Mouse (Mus musculus): ENCODE measurements around the gene Kdm4b. TPM values are rescaled to one million over a fixed set of nuclear protein-coding genes. Genes with fewer than 3 reads are reported as not detected.
A peak's percentile ranks its signal among the peaks of the same experiment; 100 is the strongest.

The Kdm4b gene
- total RNA-seq, 2 experiments from 2014 or later, result 59.1 to 64.7 TPM

GRCm38 (mm10) chr17:56425584-56425914 lies 99.7 kb downstream of the Kdm4b start:
- peak; percentile 82 to 84 for DNase-seq (ENCODE audit: low spot score in 2 of 2)

DNA sequence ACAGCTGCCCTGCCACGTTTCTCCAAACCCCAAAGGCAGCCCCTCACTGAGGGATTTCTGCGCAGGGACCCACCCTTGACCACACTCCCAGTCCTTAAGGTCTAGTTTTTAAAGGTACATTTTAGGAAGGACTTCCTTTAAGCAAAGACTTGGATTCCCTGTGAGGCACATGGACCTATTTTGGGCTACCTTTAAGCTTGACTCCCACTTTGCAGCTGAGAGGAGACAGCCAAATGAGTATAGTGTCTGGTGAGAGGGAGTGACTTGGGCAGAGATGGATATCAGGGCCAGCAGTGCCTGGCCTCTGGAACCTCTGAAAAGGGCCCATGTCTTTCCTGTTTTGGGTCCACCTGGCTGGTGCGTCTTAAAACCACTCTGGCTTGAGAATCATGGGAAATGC lies 100.1 kb downstream of the Kdm4b start:
- DNase-seq (ENCODE audit: low spot score in 2 of 2), result no peak

GRCm38 (mm10) chr17:56427857-56428256 lies 102.0 kb downstream of the Kdm4b start:
- peak; percentile 40 to 70 for DNase-seq (ENCODE audit: low spot score in 2 of 2)

DNA sequence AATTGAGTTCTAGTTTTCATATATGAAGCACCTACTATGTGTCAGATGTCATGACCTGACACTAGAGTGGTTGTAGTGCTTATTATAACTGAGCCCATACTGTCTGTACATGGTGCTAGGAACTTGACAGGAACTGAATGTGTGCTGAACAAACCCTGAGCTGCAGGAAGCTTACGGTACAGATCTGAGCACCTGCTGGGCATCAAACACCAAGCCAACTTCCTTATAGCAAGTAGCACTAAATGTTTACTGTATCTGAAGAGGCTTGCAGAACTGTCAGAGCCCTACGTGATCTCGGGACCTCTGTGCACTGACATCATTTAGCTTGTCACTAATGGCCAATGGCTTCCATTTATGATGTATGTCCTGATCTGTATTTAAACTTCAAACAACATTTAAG lies 105.7 kb downstream of the Kdm4b start:
- DNase-seq (ENCODE audit: low spot score in 2 of 2), result no peak

DNA sequence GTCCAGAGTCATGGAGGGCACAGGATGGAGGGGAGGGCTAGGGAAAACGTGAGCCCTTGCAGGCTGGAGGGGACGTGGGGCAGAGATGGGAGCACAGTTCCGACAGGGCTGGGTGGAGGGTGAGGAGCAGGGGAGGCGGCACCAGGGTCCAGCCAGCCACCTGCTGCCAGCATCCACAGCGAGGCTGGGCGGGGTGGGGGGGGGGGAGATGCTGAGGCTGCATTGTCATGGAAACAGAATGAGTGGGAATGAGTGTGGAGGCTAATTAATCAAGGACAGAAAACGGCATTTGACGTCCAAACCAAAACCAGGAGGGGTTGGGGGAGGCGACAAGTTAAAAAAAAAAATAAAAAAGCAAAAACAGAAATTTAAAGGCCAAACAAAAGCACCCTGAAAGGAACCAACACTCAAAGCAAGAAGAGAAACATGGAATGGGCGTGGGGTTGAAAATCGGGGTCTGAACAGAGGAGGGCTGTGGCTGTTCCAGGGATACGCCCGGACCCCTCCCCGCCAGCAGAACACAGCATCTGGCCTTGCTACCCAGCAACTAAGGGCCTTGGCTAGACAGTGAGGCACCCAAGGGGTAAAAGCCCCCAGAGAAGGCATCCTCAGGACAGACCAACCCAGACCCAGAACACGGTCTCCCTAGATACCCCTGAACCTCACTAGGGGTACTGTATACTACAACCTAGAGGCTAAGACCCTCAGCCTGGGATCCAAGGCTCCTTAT lies 114.0 kb downstream of the Kdm4b start:
- DNase-seq (ENCODE audit: low spot score in 2 of 2), result no peak

DNA sequence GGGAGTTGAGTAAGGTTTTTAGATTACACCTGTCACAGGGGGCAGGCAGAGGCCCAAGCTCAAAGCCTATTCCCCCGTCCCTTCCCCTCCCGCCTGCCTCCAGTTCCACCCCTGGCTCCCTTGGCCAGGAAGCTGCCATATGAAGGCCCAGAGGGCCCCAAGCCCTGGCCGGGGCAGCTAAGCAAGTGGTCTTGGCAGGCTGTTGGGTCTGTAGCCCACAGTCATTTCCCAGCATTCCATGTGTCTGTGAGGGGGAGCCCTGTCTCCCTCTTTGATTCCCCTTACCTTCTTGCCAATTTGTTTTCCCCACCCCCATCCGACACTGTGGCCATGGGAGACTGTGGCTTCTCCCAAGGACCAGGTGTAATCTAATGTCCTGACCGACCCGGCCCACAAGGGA lies 116.5 kb downstream of the Kdm4b start:
- DNase-seq (ENCODE audit: low spot score in 2 of 2), result no peak

DNA sequence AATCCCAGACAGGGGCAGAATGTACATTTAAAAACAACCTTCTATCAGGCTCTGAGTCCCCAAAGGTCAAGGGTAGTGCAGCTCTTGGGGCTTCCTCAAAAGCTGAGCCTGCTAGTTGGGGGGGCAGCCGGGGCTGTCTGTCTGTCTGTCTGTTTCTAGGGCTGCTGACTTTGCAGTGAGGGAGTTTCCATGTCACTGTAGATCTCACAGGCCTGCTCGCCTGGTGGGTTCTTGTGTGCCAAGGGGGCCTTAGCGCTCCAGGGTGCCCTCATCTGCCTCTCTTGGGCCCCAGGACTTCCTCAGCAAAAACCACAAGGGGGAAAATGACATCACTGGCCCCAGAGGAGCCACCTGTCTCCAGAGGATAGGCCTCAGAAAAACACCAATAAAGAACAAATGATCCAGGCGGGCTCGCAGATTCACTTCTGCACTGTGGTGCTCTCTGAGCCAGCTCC lies 117.5 kb downstream of the Kdm4b start:
- no peak for DNase-seq (ENCODE audit: low spot score in 2 of 2)

- DNase-seq (ENCODE audit: low spot score in 2 of 2), result no peak
Measured at GRCm38 (mm10) chr17:56444771-56445170, 118.9 kb downstream of the Kdm4b start.

GRCm38 (mm10) chr17:56445397-56445796 lies 119.5 kb downstream of the Kdm4b start:
- peak; percentile 51 to 73 for DNase-seq (ENCODE audit: low spot score in 2 of 2)

- DNase-seq (ENCODE audit: low spot score in 2 of 2), result no peak
Measured at GRCm38 (mm10) chr17:56447716-56448115, 121.9 kb downstream of the Kdm4b start.

Small RNA genes within 50 kb of the gene (microRNA-seq; reads per million reads assigned to microRNA genes)
- gene Mir6977, result 1.7 to 3.4 reads per million in 2 experiments

Other genes starting within 250 kb of the Kdm4b start
- 10 to 100 TPM; 90.6 to 95.8 TPM for gene Hdgfl2, start 246.4 kb upstream of the Kdm4b start, total RNA-seq (2021)
- 1 to 10 TPM; 2.6 to 3.4 TPM for gene Plin4, start 216.3 kb upstream of the Kdm4b start, total RNA-seq (2021)
- under 1 TPM; 0.37 to 0.60 TPM for gene Plin5, start 208.5 kb upstream of the Kdm4b start, total RNA-seq (2021)
- gene Lrg1, start 204.1 kb upstream of the Kdm4b start, total RNA-seq (2021), result 1 to 10 TPM; 1.8 to 3.6 TPM
- 100 to 1,000 TPM; 116 to 117 TPM for gene Sema6b, start 185.7 kb upstream of the Kdm4b start, total RNA-seq (2021)
- 1 to 10 TPM; 6.8 to 7.9 TPM for gene Tnfaip8l1, start 163.6 kb upstream of the Kdm4b start, total RNA-seq (2021)
- gene Mydgf, start 142.1 kb upstream of the Kdm4b start, total RNA-seq (2021), result 10 to 100 TPM; 38.8 to 40.9 TPM
- 10 to 100 TPM; 59.7 to 69.5 TPM for gene Dpp9, start 107.2 kb upstream of the Kdm4b start, total RNA-seq (2021)
- 10 to 100 TPM; 29.9 to 31.9 TPM for gene Fem1a, start 69.3 kb upstream of the Kdm4b start, total RNA-seq (2021)
- 1 to 10 TPM; 5.2 to 7.6 TPM for gene Ticam1, start 49.3 kb upstream of the Kdm4b start, total RNA-seq (2021)
- 10 to 100 TPM; 11.9 to 15.1 TPM for gene Plin3, start 33.2 kb upstream of the Kdm4b start, total RNA-seq (2021)
- not detected for gene Arrdc5, start 25.8 kb upstream of the Kdm4b start, total RNA-seq (2021)
- gene Uhrf1, start 22.7 kb upstream of the Kdm4b start, total RNA-seq (2021), result 1 to 10 TPM in 1 of 2 experiments, under 1 TPM in 1; 0.35 to 1.1 TPM
- gene Ptprs, start 150.4 kb downstream of the Kdm4b start, total RNA-seq (2021), result 100 to 1,000 TPM; 588 to 594 TPM
- gene Znrf4, start 186.4 kb downstream of the Kdm4b start, total RNA-seq (2021), result not detected
- 1 to 10 TPM; 2.7 to 3.2 TPM for gene Gm20219, start 228.3 kb downstream of the Kdm4b start, total RNA-seq (2021)